Mouse (Mus musculus) CD4-positive, CD25-positive, alpha-beta regulatory T cell (primary cell): Measurements from ENCODE around the gene Tdrd3. TPM values are rescaled to one million over a fixed set of nuclear protein-coding genes. Genes with fewer than 3 reads are reported as not detected.

ENCODE experiments used
- polyA plus RNA-seq: library from polyadenylated mRNA; unstranded; fragments of 100-300 nt; shearing (Covaris generic); gene quantifications from one replicate; pipeline ENCODE4 v1.2.1, GENCODE M21; 2017

Tdrd3 gene
- polyA plus RNA-seq = 25.6 TPM

GRCm38 (mm10) chr14:87415808-87416721 lies at the start of gene Tdrd3:
TSS of gene Tdrd3 (plus strand) at chr14:87416639.

